Mouse (Mus musculus): ENCODE data around the gene Mecp2. TPM values are rescaled to one million over a fixed set of nuclear protein-coding genes. Genes with fewer than 3 reads are reported as not detected.

Mecp2 gene
- polyA plus RNA-seq, 1 experiment from 2014 or later = 11.9 TPM

GRCm38 (mm10) chrX:74103457-74104188, 31.5 kb downstream of the Mecp2 start:
- H3K27me3 ChIP-seq (ENCODE audit: control insufficient read depth, insufficient read depth, low read length) = no peaks in the 10 kb centered on the region
- no peak for ATAC-seq (replicated peaks; ENCODE audit: insufficient number of reproducible peaks, low FRiP score, low TSS enrichment)
- H3K9me3 ChIP-seq (replicated peaks; ENCODE audit: control insufficient read depth, low read length) = no peaks in the 10 kb centered on the region
- no peak overlapping the region for H3K4me3 ChIP-seq (ENCODE audit: low read depth, low read length)
- H3K9ac ChIP-seq (ENCODE audit: low read depth, low read length) = no peak overlapping the region
- H3K36me3 ChIP-seq (ENCODE audit: control insufficient read depth, insufficient read depth, low read length) = no peaks in the 10 kb centered on the region
- 45% methylated on average over 4 of the region's 4 CpGs for WGBS (ENCODE audit: insufficient replicate concordance)
- H3K27ac ChIP-seq (ENCODE audit: low read depth, low read length) = peak overlapping the region; percentile 78
- H3K4me2 ChIP-seq = peak overlapping the region; percentile 24; the same call in 1 of the 2 replicates
- H3K4me1 ChIP-seq (ENCODE audit: control insufficient read depth, insufficient read depth, low read length) = no peaks in the 10 kb centered on the region

- no peak for ATAC-seq (replicated peaks; ENCODE audit: insufficient number of reproducible peaks, low FRiP score, low TSS enrichment)
- no peaks in the 10 kb centered on the region for H3K27me3 ChIP-seq (ENCODE audit: control insufficient read depth, insufficient read depth, low read length)
- 64% methylated on average over 1 of the region's 1 CpGs for WGBS (ENCODE audit: insufficient replicate concordance)
Observed at GRCm38 (mm10) chrX:74095130-74095529, 40.0 kb downstream of the Mecp2 start.

GRCm38 (mm10) chrX:74085601-74086038, 49.5 kb downstream of the Mecp2 start:
- Histone ChIP-seq H3K27ac (ENCODE audit: low read depth, low read length) (peak overlapping the region; percentile 96), H3K4me2 (peak overlapping the region; percentile 58), H3K4me1 (ENCODE audit: control insufficient read depth, insufficient read depth, low read length) (0 out of 2 replicates have a peak, but pooled peaks cover 5% of the 10 kb centered on the region), H3K9me3 (replicated peaks; ENCODE audit: control insufficient read depth, low read length) (no peaks in the 10 kb centered on the region), H3K9ac (ENCODE audit: low read depth, low read length) (peak overlapping the region; percentile 89), H3K27me3 (ENCODE audit: control insufficient read depth, insufficient read depth, low read length) (peaks cover 4% of the 10 kb centered on the region; the same call in 1 of the 2 replicates), H3K4me3 (ENCODE audit: low read depth, low read length) (peak overlapping the region; percentile 64), H3K36me3 (ENCODE audit: control insufficient read depth, insufficient read depth, low read length) (no peaks in the 10 kb centered on the region)
- peak; percentile 100 for ATAC-seq (replicated peaks; ENCODE audit: insufficient number of reproducible peaks, low FRiP score, low TSS enrichment)
- 8% methylated on average over 22 of the region's 27 CpGs for WGBS (ENCODE audit: insufficient replicate concordance)

More at GRCm38 (mm10) chrX:74095130-74095529, 40.0 kb downstream of the Mecp2 start:
- no peak overlapping the region for H3K4me2 ChIP-seq
- no peaks in the 10 kb centered on the region for H3K36me3 ChIP-seq (ENCODE audit: control insufficient read depth, insufficient read depth, low read length)
- H3K4me3 ChIP-seq (ENCODE audit: low read depth, low read length) = no peak overlapping the region
- H3K9me3 ChIP-seq (replicated peaks; ENCODE audit: control insufficient read depth, low read length) = no peaks in the 10 kb centered on the region
- H3K9ac ChIP-seq (ENCODE audit: low read depth, low read length) = no peak overlapping the region
- no peaks in the 10 kb centered on the region for H3K4me1 ChIP-seq (ENCODE audit: control insufficient read depth, insufficient read depth, low read length)
- no peak overlapping the region for H3K27ac ChIP-seq (ENCODE audit: low read depth, low read length)

GRCm38 (mm10) chrX:74084946-74085498, 50.1 kb downstream of the Mecp2 start:
- 0 out of 2 replicates have a peak, but pooled peaks cover 5% of the 10 kb centered on the region for H3K4me1 ChIP-seq (ENCODE audit: control insufficient read depth, insufficient read depth, low read length)
- H3K9me3 ChIP-seq (replicated peaks; ENCODE audit: control insufficient read depth, low read length) = no peaks in the 10 kb centered on the region
- peak overlapping the region; percentile 64 for H3K4me3 ChIP-seq (ENCODE audit: low read depth, low read length)
- H3K9ac ChIP-seq (ENCODE audit: low read depth, low read length) = peak overlapping the region; percentile 89
- peaks cover 4% of the 10 kb centered on the region; the same call in 1 of the 2 replicates for H3K27me3 ChIP-seq (ENCODE audit: control insufficient read depth, insufficient read depth, low read length)
- WGBS (ENCODE audit: insufficient replicate concordance) = 10% methylated on average over 27 of the region's 56 CpGs
- no peaks in the 10 kb centered on the region for H3K36me3 ChIP-seq (ENCODE audit: control insufficient read depth, insufficient read depth, low read length)
- peak; percentile 71 for ATAC-seq (replicated peaks; ENCODE audit: insufficient number of reproducible peaks, low FRiP score, low TSS enrichment)
- H3K27ac ChIP-seq (ENCODE audit: low read depth, low read length) = peak overlapping the region; percentile 96
- H3K4me2 ChIP-seq = peak overlapping the region; percentile 71

GRCm38 (mm10) chrX:74084276-74084837, 50.8 kb downstream of the Mecp2 start:
- H3K36me3 ChIP-seq (ENCODE audit: control insufficient read depth, insufficient read depth, low read length) = no peaks in the 10 kb centered on the region
- H3K9ac ChIP-seq (ENCODE audit: low read depth, low read length) = peak overlapping the region; percentile 89
- peak overlapping the region; percentile 96 for H3K27ac ChIP-seq (ENCODE audit: low read depth, low read length)
- 22% methylated on average over 17 of the region's 17 CpGs for WGBS (ENCODE audit: insufficient replicate concordance)
- peaks cover 4% of the 10 kb centered on the region; the same call in 1 of the 2 replicates for H3K27me3 ChIP-seq (ENCODE audit: control insufficient read depth, insufficient read depth, low read length)
- 0 out of 2 replicates have a peak, but pooled peaks cover 5% of the 10 kb centered on the region for H3K4me1 ChIP-seq (ENCODE audit: control insufficient read depth, insufficient read depth, low read length)
- no peak for ATAC-seq (replicated peaks; ENCODE audit: insufficient number of reproducible peaks, low FRiP score, low TSS enrichment)
- H3K4me2 ChIP-seq = peak overlapping the region; percentile 71
- peak overlapping the region; percentile 64 for H3K4me3 ChIP-seq (ENCODE audit: low read depth, low read length)
- no peaks in the 10 kb centered on the region for H3K9me3 ChIP-seq (replicated peaks; ENCODE audit: control insufficient read depth, low read length)

GRCm38 (mm10) chrX:74070794-74071193, 64.4 kb downstream of the Mecp2 start:
- ATAC-seq (replicated peaks; ENCODE audit: insufficient number of reproducible peaks, low FRiP score, low TSS enrichment) = no peak

GRCm38 (mm10) chrX:74067891-74068290, 67.3 kb downstream of the Mecp2 start:
- no peak for ATAC-seq (replicated peaks; ENCODE audit: insufficient number of reproducible peaks, low FRiP score, low TSS enrichment)
- Histone ChIP-seq H3K9me3 (replicated peaks; ENCODE audit: control insufficient read depth, low read length) (no peaks in the 10 kb centered on the region), H3K27ac (ENCODE audit: low read depth, low read length) (no peak overlapping the region)

More at GRCm38 (mm10) chrX:74070794-74071193, 64.4 kb downstream of the Mecp2 start:
- H3K4me1 ChIP-seq (ENCODE audit: control insufficient read depth, insufficient read depth, low read length) = no peaks in the 10 kb centered on the region
- no peak overlapping the region for H3K27ac ChIP-seq (ENCODE audit: low read depth, low read length)
- H3K4me3 ChIP-seq (ENCODE audit: low read depth, low read length) = no peak overlapping the region
- H3K9me3 ChIP-seq (replicated peaks; ENCODE audit: control insufficient read depth, low read length) = no peaks in the 10 kb centered on the region
- H3K36me3 ChIP-seq (ENCODE audit: control insufficient read depth, insufficient read depth, low read length) = no peaks in the 10 kb centered on the region
- H3K4me2 ChIP-seq = no peak overlapping the region
- no peaks in the 10 kb centered on the region for H3K27me3 ChIP-seq (ENCODE audit: control insufficient read depth, insufficient read depth, low read length)
- no peak overlapping the region for H3K9ac ChIP-seq (ENCODE audit: low read depth, low read length)

GRCm38 (mm10) chrX:74045107-74045506, 90.1 kb downstream of the Mecp2 start:
- Histone ChIP-seq H3K9ac (ENCODE audit: low read depth, low read length) (no peak overlapping the region), H3K9me3 (replicated peaks; ENCODE audit: control insufficient read depth, low read length) (no peaks in the 10 kb centered on the region), H3K27me3 (ENCODE audit: control insufficient read depth, insufficient read depth, low read length) (no peaks in the 10 kb centered on the region), H3K4me2 (no peak overlapping the region), H3K27ac (ENCODE audit: low read depth, low read length) (no peak overlapping the region), H3K4me3 (ENCODE audit: low read depth, low read length) (no peak overlapping the region), H3K4me1 (ENCODE audit: control insufficient read depth, insufficient read depth, low read length) (no peaks in the 10 kb centered on the region), H3K36me3 (ENCODE audit: control insufficient read depth, insufficient read depth, low read length) (no peaks in the 10 kb centered on the region)
- 28% methylated on average over 1 of the region's 1 CpGs for WGBS (ENCODE audit: insufficient replicate concordance)
- ATAC-seq (replicated peaks; ENCODE audit: insufficient number of reproducible peaks, low FRiP score, low TSS enrichment) = no peak

More at GRCm38 (mm10) chrX:74067891-74068290, 67.3 kb downstream of the Mecp2 start:
- Histone ChIP-seq H3K27me3 (ENCODE audit: control insufficient read depth, insufficient read depth, low read length) (no peaks in the 10 kb centered on the region), H3K36me3 (ENCODE audit: control insufficient read depth, insufficient read depth, low read length) (no peaks in the 10 kb centered on the region), H3K4me1 (ENCODE audit: control insufficient read depth, insufficient read depth, low read length) (no peaks in the 10 kb centered on the region), H3K4me3 (ENCODE audit: low read depth, low read length) (no peak overlapping the region), H3K9ac (ENCODE audit: low read depth, low read length) (no peak overlapping the region), H3K4me2 (no peak overlapping the region)
- 80% methylated on average over 9 of the region's 9 CpGs for WGBS (ENCODE audit: insufficient replicate concordance)
